Mouse (Mus musculus): Measurements from ENCODE around the gene Prrg2.

- TF ChIP-seq MAFK (IDR thresholded peaks at IDR 0.05; ENCODE audit: insufficient read depth, low read depth, low read length) (no peak), HCFC1 (IDR thresholded peaks at IDR 0.05; ENCODE audit: borderline replicate concordance, insufficient read depth, low read length) (no peak)
Observed at GRCm38 (mm10) chr7:45006503-45006902, 56.0 kb downstream of the Prrg2 start.
